Mouse (Mus musculus) spleen, adult 2 months (tissue): ENCODE measurements around the gene Bmp5.

ENCODE experiments used
- CTCF ChIP-seq: fragments of 200-500 bp; IDR thresholded peaks from 2 replicates; pipeline ENCODE4 v1.5.1; 2011; ENCODE audit warnings: mild to moderate bottlenecking, inconsistent platforms; ENCODE audit not compliant: insufficient read depth, insufficient read length, insufficient replicate concordance; ENCODE audit errors: extremely low read depth
- POLR2A ChIP-seq: fragments of 200-500 bp; IDR thresholded peaks from 2 replicates; pipeline ENCODE4 v1.6.1; 2011; ENCODE audit warnings: low read depth, low read length, inconsistent platforms

GRCm38 (mm10) chr9:75840841-75841240, 65.7 kb downstream of the Bmp5 start:
- TF ChIP-seq POLR2A (no peak), CTCF (no peak)
